Mouse (Mus musculus) intestine, embryonic 15.5 days (tissue): ENCODE measurements around the gene Ensa. TPM values are rescaled to one million over a fixed set of nuclear protein-coding genes. Genes with fewer than 3 reads are reported as not detected.
"Not testable (repeated sequence)": the region's sequence is repeated elsewhere in the genome, so short reads cannot be mapped to it uniquely, and the experiment has no call there.

Experiments
- ATAC-seq: fragments of 200-750 bp; cut with Nextera tagmentation; 2 replicates; pipeline ENCODE4 v1.8.0; 2017; ENCODE audit warnings: moderate TSS enrichment, moderate library complexity
- H3K27ac ChIP-seq: fragments of 300-500 bp; sonication (generic); 2 replicates; pipeline ENCODE4 v1.5.1; 2015; ENCODE audit warnings: mild to moderate bottlenecking, inconsistent platforms
- H3K27me3 ChIP-seq: fragments of 300-500 bp; sonication (generic); replicated peaks from 2 replicates; pipeline ENCODE4 v1.6.1; 2015; ENCODE audit warnings: inconsistent platforms
- H3K36me3 ChIP-seq: fragments of 300-500 bp; sonication (generic); 2 replicates; pipeline ENCODE4 v1.6.1; 2015; ENCODE audit warnings: inconsistent platforms
- H3K4me1 ChIP-seq: fragments of 300-500 bp; sonication (generic); replicated peaks from 2 replicates; pipeline ENCODE4 v1.6.1; 2015; ENCODE audit warnings: inconsistent platforms
- H3K4me2 ChIP-seq: fragments of 300-500 bp; sonication (generic); replicated peaks from 2 replicates; pipeline ENCODE4 v1.6.1; 2015; ENCODE audit warnings: mild to moderate bottlenecking, inconsistent platforms
- H3K4me3 ChIP-seq: fragments of 300-500 bp; sonication (generic); replicated peaks from 2 replicates; pipeline ENCODE4 v1.5.1; 2015; ENCODE audit warnings: inconsistent platforms
- H3K9ac ChIP-seq: fragments of 300-500 bp; sonication (generic); 2 replicates; pipeline ENCODE4 v1.6.1; 2015; ENCODE audit warnings: inconsistent platforms
- H3K9me3 ChIP-seq: fragments of 300-500 bp; sonication (generic); 2 replicates; pipeline ENCODE4 v1.6.1; 2016; ENCODE audit warnings: inconsistent platforms
- WGBS: fragments of 180-500 bp; shearing (Covaris S2); methylation state at CpG from one replicate; pipeline ENCODE4 v1.1.7; 2015; 5-methylcytosine and 5-hydroxymethylcytosine counted together
- polyA plus RNA-seq: library from polyadenylated mRNA; unstranded; fragments of >200 nt; fragmentation: Nextera tagmentation; extraction: Ambion mirVana; gene quantifications from 2 replicates; pipeline ENCODE4 v1.2.1, GENCODE M21; 2015

The Ensa gene
- 65.1 and 69.0 TPM in 2 replicates for polyA plus RNA-seq

DNA sequence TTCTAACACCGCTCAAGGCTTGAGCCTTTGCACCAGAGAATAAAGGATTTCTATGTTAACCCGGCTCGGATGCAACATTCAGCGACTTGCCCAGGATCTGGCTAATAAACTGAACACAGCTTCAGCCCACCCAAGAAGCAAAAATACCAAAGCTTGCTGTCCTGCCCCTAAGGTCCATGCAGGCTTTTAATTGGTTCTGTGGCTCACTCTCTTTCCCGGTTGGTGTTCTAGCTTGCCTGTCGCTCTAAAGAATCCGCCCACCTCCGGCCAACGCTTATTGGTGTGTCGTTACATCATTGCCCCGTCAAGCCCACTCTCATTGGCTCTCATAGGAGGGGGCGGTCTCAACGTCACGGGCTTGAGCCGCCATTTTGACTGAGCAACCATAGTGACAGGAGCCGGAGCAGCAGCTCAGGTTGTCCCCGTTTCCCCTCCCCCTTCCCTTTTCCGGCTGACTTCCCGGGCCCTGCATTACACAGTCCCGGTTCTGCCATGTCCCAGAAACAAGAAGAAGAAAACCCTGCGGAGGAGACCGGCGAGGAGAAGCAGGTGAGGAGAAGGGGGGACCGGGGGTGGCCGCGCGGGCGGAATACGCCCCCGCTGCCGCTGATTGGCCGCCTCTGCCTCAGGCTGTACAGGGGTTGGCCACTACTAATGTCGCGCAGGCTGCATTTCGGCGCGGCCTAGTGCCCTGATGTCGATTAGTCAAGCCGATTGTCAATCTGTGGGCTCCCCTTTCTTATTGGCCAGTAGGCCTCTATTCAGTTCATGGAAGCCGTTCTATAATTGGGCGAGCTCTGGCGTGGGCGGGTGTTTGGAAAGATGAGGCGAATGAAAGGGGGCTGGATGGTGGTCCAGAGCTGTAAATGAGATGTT is at the start of gene Ensa:
TSS of gene Ensa (plus strand) at position 366 of the 876 bp plus-strand sequence.
- Histone ChIP-seq H3K36me3 (peaks cover 20% of the 10 kb centered on the region), H3K4me2 (peak within 1 kb of the TSS; percentile 64), H3K4me1 (0 out of 2 replicates have a peak, but pooled peaks cover 7% of the 10 kb centered on the region), H3K9me3 (no peaks in the 10 kb centered on the region), H3K27me3 (no peaks in the 10 kb centered on the region), H3K27ac (peak within 1 kb of the TSS; percentile 86), H3K9ac (peak within 1 kb of the TSS; percentile 63), H3K4me3 (peak within 1 kb of the TSS; percentile 65)
- WGBS = under 1% methylated on average over 44 of the region's 44 CpGs
- peak; percentile 99 for ATAC-seq

DNA sequence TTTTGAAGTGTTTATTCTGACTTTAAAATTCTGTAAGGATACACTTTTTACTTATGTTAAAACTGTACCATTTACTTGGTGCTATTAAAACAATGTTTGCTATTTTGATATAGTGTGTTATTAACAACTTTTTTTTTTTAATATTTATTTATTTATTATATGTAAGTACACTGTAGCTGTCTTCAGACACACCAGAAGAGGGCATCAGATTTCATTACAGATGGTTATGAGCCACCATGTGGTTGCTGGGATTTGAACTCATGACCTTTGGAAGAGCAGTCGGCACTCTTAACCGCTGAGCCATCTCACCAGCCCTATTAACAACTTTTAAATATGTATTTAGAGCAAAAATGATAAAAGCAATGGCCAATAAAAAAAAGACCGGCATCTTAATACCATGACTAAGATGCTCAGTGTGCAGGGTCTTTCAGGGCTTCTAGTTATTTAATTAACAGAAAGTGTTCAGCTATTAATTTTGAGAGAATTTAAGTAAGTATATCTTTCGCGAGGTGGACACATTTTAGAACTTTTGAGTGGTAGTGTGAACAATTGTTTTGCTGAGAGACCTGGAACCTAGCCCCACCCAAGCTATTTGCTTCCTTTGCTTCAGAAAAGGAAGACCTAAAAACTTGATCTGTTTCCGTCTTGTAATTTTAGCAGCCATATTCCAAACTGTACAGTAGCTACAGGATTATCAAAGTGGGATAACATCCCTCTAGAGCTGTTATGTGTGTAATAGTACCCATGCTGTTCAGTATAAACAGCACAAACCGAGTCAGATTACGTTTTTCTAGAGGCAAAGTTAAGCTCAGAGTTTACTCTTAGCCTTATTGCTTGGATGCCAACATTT is 36.8 kb upstream of the Ensa start:
- WGBS = 48% methylated on average over 8 of the region's 8 CpGs
- H3K9me3 ChIP-seq = no peaks in the 10 kb centered on the region
- peak overlapping the region; percentile 59 for H3K4me2 ChIP-seq
- H3K27me3 ChIP-seq = no peaks in the 10 kb centered on the region
- ATAC-seq = no peak
- peak overlapping the region; percentile 39; the same call in 1 of the 2 replicates for H3K27ac ChIP-seq
- H3K4me1 ChIP-seq = no peaks in the 10 kb centered on the region
- peak overlapping the region; percentile 64 for H3K4me3 ChIP-seq
- 0 out of 2 replicates have a peak, but pooled peaks cover 4% of the 10 kb centered on the region for H3K36me3 ChIP-seq
- no peak overlapping the region for H3K9ac ChIP-seq

DNA sequence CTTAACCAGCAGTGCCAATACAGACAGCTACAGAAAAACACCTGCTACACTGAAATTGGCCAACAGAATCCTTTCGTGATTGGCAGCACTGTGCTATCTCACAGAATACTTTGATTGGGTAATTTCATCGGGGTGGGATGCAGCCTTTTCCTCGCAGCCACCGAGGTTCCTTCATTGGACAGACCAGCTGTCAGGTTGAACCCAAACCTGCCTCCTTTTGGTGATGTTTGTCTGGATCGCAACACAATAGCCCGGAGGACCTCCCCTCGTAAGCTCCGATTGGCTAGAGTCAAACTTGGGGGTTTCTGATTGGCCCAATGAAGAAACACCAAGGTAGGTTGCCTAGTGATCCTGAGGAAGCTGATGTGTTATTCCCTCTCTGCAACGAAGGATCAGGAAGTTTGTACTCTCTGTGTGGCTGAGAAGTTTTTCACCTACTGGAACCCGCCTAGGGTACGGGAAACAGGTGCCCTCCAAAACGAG is 36.1 kb upstream of the Ensa start, which contains the start of gene Golph3l:
TSS of gene Golph3l (plus strand) at position 331 of the 483 bp plus-strand sequence.
- H3K4me3 ChIP-seq = peak within 1 kb of the TSS; percentile 64
- WGBS = under 1% methylated on average over 12 of the region's 12 CpGs
- H3K9me3 ChIP-seq = no peaks in the 10 kb centered on the region
- H3K4me2 ChIP-seq = peak within 1 kb of the TSS; percentile 59
- H3K36me3 ChIP-seq = 0 out of 2 replicates have a peak, but pooled peaks cover 4% of the 10 kb centered on the region
- H3K27me3 ChIP-seq = no peaks in the 10 kb centered on the region
- peak within 1 kb of the TSS; percentile 83 for H3K27ac ChIP-seq
- H3K9ac ChIP-seq = peak within 1 kb of the TSS; percentile 56
- peak; percentile 100 for ATAC-seq
- H3K4me1 ChIP-seq = no peaks in the 10 kb centered on the region

DNA sequence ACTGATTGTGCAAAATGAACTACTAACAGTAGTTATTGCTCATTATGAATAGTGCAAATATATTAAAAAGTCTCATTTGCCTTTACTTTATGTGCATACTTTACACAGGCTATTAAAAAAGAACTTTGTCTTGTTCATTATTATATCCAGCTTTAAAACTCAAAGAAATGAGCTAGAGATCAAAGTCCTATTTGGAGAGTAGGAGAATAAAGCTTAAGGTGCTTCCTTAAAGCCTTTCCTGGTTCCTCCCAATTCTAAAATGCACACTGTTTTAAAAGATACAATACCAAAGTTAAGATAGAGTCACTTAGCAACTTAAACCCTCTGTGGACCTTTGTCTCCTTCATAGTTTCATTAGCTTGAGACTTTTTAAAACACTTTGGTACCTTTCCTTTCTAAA is 26.1 kb upstream of the Ensa start:
- H3K36me3 ChIP-seq = no peaks in the 10 kb centered on the region
- H3K27me3 ChIP-seq = no peaks in the 10 kb centered on the region
- H3K4me1 ChIP-seq = no peaks in the 10 kb centered on the region
- H3K4me3 ChIP-seq = no peak overlapping the region
- H3K27ac ChIP-seq = 0 out of 2 replicates have a peak overlapping the region, but pooled peaks have one; percentile 76
- ATAC-seq = peak; percentile 73
- no peaks in the 10 kb centered on the region for H3K9me3 ChIP-seq
- H3K9ac ChIP-seq = no peak overlapping the region
- H3K4me2 ChIP-seq = no peak overlapping the region

DNA sequence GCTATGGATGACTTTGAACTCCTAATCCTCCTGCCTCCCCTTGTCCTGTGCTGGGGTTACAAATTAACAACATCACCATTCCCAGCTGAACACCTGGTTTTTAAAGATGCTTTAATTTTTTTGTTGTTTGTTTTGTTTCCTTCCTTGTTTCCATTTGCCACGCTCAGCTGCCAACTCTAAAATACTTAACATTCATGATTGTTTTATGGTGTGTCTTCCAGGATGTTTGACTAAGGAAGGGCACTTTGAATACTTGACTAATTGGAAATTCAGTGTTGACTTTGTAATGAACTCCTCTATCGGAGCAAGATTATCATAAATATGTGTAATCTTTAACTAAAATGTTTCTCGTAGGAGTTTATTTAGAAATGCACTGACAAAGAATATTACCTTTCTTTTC is 23.5 kb upstream of the Ensa start:
- Histone ChIP-seq H3K27ac (peak overlapping the region; percentile 44; the same call in 1 of the 2 replicates), H3K36me3 (no peaks in the 10 kb centered on the region), H3K4me2 (0 out of 2 replicates have a peak overlapping the region, but pooled peaks have one; percentile 9), H3K9ac (no peak overlapping the region), H3K9me3 (no peaks in the 10 kb centered on the region), H3K4me3 (no peak overlapping the region), H3K27me3 (no peaks in the 10 kb centered on the region), H3K4me1 (no peaks in the 10 kb centered on the region)
- WGBS = 61% methylated on average over 3 of the region's 3 CpGs
- ATAC-seq = peak; percentile 44

DNA sequence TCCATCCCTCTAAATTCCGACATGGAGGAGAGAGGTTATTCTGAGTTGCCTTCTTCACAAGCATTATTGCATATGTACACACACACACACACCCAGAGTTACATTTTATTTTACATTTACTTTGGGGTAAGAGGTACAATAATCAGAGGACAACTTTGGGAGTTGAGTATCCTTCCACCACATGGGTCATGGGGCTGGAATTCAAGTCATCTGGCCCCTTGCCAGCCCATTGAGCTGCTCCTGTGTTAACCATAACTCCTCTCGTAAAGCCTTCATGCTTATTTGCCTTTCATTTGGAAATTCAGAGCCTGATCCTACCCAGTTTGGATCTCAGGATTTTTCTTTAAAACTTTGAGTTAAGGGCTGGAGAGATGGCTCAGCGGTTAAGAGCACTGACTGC is 18.7 kb upstream of the Ensa start:
- Histone ChIP-seq H3K9ac (no peak overlapping the region), H3K27ac (no peak overlapping the region), H3K9me3 (no peaks in the 10 kb centered on the region), H3K36me3 (peaks cover 17% of the 10 kb centered on the region), H3K4me1 (no peaks in the 10 kb centered on the region), H3K4me2 (no peak overlapping the region), H3K27me3 (no peaks in the 10 kb centered on the region), H3K4me3 (no peak overlapping the region)
- 78% methylated on average over 3 of the region's 3 CpGs for WGBS
- ATAC-seq = no peak

DNA sequence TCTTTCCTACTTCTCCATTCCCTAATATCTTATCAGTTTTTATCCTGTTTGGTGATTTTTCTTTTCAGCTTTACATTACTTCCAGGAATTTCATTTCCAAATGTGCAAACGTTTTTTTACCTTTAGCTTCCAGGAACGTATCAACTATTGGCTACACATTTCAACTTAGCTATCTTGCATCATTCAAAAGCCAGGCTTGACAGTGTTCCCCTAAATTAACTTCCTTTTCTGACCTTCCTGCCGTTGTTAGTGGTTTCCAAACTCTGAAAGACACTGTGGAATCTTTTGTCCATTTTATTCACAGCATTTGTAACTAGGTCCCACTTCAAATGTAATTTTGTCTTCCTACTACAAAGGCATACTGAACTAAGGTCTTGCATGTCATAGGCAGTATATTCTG is 15.6 kb upstream of the Ensa start:
- Histone ChIP-seq H3K4me1 (no peaks in the 10 kb centered on the region), H3K4me2 (no peak overlapping the region), H3K9me3 (no peaks in the 10 kb centered on the region), H3K27me3 (no peaks in the 10 kb centered on the region), H3K4me3 (no peak overlapping the region), H3K36me3 (peaks cover 17% of the 10 kb centered on the region), H3K27ac (no peak overlapping the region), H3K9ac (no peak overlapping the region)
- no peak for ATAC-seq
- WGBS = 76% methylated on average over 3 of the region's 3 CpGs

DNA sequence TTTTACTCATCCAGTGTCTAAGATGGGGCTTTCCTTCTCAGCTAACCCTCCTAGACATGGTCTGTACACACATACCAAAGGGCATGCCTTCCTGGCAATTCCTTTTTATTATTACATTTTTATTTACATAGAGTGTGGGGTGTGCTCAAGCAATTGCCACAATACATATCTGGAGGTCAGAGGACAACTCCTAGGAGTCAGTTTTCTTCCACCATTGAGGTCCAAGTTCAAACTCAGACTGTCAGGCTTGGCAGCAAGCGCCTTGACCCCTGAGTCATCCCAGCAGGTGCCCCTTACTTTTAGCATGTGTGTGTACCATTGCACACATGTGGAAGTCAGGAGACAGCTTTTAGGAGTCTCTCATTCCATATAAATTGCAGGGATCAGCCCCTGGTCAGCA is 10.8 kb upstream of the Ensa start:
- H3K4me2 ChIP-seq = no peak overlapping the region
- peaks cover 29% of the 10 kb centered on the region for H3K36me3 ChIP-seq
- H3K27me3 ChIP-seq = no peaks in the 10 kb centered on the region
- no peaks in the 10 kb centered on the region for H3K9me3 ChIP-seq
- H3K4me1 ChIP-seq = no peaks in the 10 kb centered on the region
- H3K9ac ChIP-seq = no peak overlapping the region
- H3K4me3 ChIP-seq = no peak overlapping the region
- peak; percentile 91 for ATAC-seq
- WGBS = 77% methylated on average over 1 of the region's 1 CpGs
- 0 out of 2 replicates have a peak overlapping the region, but pooled peaks have one; percentile 40 for H3K27ac ChIP-seq

DNA sequence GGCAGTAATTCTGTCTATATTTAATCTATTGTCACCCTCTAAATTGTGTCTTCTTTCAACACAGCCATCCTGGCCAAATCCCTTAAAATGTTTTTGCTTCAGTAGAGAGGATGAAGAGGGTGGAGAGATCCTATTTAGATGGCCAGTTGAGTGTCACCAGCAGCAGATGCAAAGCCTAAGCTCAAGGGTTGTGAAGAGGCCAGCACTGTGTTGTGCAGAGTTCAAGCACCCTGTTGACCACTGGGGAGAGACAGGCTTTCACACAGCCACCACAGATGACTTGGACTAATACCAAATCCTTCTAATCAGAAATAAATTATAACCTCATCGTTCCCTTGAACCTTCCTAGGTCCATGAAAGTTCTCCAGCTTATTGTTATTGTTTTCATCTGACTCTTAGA is 6.3 kb upstream of the Ensa start:
- H3K27ac ChIP-seq = no peak overlapping the region
- no peaks in the 10 kb centered on the region for H3K9me3 ChIP-seq
- ATAC-seq = no peak
- no peaks in the 10 kb centered on the region for H3K4me1 ChIP-seq
- WGBS = 61% methylated on average over 1 of the region's 1 CpGs
- H3K4me3 ChIP-seq = no peak overlapping the region
- no peaks in the 10 kb centered on the region for H3K27me3 ChIP-seq
- peaks cover 18% of the 10 kb centered on the region for H3K36me3 ChIP-seq
- no peak overlapping the region for H3K4me2 ChIP-seq
- no peak overlapping the region for H3K9ac ChIP-seq

DNA sequence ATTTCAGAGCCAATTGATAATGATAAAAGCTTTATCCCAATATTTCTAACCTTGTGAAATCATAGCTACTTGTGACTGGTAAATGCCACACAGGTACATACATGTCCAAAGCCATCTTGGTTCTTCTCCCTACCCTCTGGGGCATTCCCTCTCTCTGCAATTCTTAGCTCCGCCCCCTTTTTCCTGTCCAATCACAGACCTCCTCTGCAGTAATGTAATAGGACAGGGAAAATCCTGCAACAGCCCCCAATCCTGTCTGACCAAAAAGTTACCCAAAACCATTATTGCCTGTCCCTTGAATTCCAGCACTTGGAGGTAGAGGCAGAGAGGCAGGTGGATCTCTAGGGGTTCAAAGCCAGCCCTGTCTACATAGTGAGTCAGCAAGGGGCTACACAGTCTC is 3.6 kb upstream of the Ensa start:
- WGBS = 87% methylated on average over 1 of the region's 1 CpGs
- no peak overlapping the region for H3K4me3 ChIP-seq
- no peaks in the 10 kb centered on the region for H3K27me3 ChIP-seq
- H3K27ac ChIP-seq = no peak overlapping the region
- no peak overlapping the region for H3K9ac ChIP-seq
- H3K9me3 ChIP-seq = no peaks in the 10 kb centered on the region
- no peak overlapping the region for H3K4me2 ChIP-seq
- peaks cover 17% of the 10 kb centered on the region for H3K36me3 ChIP-seq
- ATAC-seq = no peak
- 0 out of 2 replicates have a peak, but pooled peaks cover 6% of the 10 kb centered on the region for H3K4me1 ChIP-seq

DNA sequence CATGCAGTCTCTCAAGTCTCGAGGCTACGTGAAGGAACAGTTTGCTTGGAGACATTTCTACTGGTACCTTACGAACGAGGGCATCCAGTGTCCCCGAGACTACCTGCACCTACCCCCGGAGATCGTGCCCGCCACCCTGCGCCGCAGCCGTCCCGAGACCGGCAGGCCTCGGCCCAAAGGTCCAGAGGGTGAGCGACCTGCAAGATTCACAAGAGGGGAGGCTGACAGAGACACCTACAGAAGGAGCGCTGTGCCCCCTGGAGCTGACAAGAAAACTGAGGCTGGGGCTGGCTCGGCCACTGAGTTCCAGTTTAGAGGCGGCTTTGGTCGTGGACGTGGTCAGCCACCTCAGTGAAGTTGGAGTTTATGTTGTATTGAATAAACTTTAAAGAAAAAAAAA is 2.4 kb upstream of the Ensa start:
- H3K36me3 ChIP-seq = peaks cover 13% of the 10 kb centered on the region; the same call in 1 of the 2 replicates
- H3K27ac ChIP-seq, H3K9ac ChIP-seq, H3K9me3 ChIP-seq, ATAC-seq, H3K27me3 ChIP-seq, H3K4me1 ChIP-seq, H3K4me2 ChIP-seq, H3K4me3 ChIP-seq: not testable (repeated sequence)
- WGBS = 95% methylated on average over 20 of the region's 20 CpGs

DNA sequence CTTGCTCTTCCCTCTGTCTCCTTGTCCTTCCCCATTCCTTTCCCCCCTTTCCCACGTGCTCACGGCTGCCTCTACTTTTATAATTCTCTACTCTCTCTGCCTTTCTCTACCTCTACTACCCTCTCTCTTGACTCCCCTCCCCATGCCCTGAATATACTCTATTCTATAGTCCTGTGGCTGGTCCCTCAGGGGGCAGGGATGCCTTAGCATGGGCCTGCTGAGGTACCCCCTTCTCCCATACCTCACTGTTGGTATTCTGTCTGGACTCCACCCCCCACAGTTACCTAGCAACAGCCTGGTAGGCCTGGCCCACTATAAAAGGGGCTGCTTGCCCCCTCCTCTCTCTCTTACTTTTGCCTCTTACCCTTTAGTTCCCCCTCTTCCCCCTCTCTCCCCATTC is 1.2 kb upstream of the Ensa start:
- 75% methylated on average over 2 of the region's 2 CpGs for WGBS

More for the DNA sequence above, 1.2 kb upstream of the Ensa start:
- no peak overlapping the region for H3K4me2 ChIP-seq
- H3K36me3 ChIP-seq = peaks cover 14% of the 10 kb centered on the region
- ATAC-seq = no peak
- no peak overlapping the region for H3K9ac ChIP-seq
- H3K4me1 ChIP-seq = 0 out of 2 replicates have a peak, but pooled peaks cover 7% of the 10 kb centered on the region
- no peak overlapping the region for H3K4me3 ChIP-seq
- no peak overlapping the region for H3K27ac ChIP-seq
- no peaks in the 10 kb centered on the region for H3K27me3 ChIP-seq
- no peaks in the 10 kb centered on the region for H3K9me3 ChIP-seq
